Mouse (Mus musculus) ovary, postnatal 10 days (tissue): ENCODE measurements around the gene Por.

ENCODE experiments used
- DNase-seq: peaks from one replicate; pipeline ENCODE4 v3.0.0; 2022; ENCODE audit warnings: low spot score

Gene Por

GRCm38 (mm10) chr5:135702190-135702589 lies 32.4 kb downstream of the Por start:
- no peak for DNase-seq

- no peak for DNase-seq
Measured at GRCm38 (mm10) chr5:135702682-135703192, 32.9 kb downstream of the Por start.

DNA sequence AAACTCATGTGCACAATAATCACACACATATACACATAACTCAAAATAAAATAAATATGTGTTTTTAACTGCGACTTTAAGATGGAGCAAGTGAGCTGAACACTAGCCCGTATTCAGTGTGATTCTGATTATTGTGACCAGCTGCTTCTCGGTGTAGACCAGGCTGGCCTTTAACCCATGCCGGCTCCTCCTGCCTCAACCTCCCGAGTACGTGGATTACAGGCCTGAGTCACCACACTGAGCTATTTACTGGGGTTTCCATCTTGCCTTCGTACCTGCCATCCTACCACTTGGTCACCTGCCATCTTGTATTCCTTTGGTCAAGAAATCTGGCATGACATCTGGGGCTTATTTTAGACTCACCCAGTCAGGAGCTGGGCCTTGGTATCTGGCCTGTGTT lies 33.6 kb downstream of the Por start:
- no peak for DNase-seq

GRCm38 (mm10) chr5:135705383-135705782 lies 35.5 kb downstream of the Por start:
- DNase-seq = no peak

DNA sequence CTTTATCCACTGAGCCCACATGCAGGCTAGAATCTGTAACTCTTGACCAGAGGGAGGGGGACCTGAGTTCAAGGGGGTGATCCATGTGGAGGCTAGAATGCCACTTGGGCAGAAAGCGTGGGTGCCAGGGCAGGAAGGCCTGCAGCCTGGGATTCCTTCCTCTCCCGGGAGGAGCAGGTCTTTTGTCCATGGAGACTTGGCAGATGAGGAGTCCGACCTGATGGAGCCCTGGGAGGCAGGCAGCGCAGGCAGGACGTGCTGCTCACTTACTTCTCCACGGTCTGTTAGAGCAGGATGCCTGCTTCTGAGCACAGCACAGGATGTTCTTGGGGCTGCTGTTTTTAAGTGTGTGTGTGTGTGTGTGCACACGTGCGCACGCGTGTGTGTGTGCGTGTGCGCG lies 37.2 kb downstream of the Por start:
- no peak for DNase-seq

- DNase-seq = no peak
Measured at GRCm38 (mm10) chr5:135707855-135708254, 38.0 kb downstream of the Por start.

GRCm38 (mm10) chr5:135709716-135710115 lies 39.9 kb downstream of the Por start:
- DNase-seq = no peak

DNA sequence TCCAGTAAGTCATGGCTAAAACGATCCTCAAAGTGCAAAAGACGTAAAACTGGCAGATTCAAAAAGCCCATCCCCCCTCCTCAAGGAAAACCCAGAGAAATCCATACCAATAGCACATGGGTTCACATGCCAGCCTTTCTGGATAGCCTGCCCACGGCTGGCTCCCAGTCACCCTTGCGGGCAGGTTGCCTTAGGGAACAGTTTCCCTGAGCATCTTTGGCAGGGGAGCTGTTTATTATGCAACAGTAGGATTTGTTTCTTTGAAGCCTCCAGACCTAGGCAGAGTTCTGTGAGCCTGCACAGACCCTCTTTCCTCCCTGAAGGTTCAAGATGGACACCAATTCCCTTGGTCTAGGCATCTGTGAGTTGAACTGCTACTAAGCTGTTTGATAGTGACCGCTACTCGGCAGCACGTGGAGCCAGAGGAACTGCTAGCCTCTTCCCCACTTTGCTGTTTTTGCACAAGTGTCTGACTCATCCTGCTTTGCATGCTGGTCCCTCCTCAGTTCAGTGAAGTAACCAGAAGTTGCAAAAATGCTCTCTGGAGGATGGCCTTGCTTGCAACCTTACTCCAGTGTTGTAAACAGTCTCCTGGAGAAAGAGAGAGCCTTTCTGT lies 40.9 kb downstream of the Por start:
- DNase-seq = no peak

DNA sequence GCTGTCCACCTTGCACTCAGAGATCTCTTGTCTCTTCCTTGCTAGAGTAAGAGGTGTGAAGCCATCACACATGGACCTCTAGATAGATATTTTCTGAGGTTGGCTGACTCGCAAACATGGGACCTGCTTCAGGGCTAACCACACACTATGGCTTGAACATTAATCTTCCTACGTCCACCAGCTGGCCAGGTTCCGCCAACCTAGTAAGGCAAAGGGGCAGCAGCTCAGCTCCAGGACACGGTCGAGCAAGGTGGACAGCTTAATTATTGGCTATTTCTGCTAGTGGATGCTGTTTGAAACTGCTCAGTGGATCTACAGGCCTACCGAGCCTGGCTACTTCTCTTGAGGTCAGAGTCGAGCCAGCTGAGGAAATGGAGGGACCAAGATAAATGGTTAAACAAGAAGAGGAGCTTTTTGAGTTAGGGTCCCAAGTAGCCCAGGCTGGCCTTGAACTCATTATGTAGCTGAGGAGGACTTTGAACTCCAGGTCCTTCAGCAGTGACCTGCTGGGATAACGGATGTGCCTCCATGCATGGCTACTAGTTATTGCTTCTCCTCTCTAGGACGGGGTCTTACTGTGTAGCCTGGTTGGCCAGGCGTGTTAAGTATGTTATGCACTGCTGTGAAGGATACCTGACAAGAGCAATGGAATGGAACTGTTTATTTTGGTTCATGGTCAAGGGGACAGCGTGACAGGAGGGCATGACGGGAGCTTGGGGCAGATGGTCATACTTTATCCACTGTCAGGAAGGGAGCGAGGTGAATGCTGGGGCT lies 41.9 kb downstream of the Por start:
- no peak for DNase-seq

DNA sequence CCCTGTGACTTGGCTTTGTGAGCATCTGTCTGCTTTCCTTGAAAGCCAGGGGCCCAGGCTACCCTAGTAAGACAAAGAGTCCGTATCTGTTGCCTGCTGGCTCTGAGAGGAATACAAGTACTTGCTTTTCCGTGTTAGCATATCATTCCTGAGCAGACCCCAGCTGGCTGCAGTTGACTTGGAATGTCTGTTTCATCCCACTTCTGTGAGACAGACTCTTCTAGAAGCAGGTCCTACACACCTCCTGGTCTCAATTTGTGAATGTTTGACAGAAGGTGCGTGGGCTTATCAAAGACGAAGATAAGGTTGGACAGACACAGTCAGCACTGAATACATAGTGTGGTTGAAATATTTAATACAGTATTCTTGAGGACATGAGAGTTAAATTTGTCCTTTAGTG lies 43.0 kb downstream of the Por start:
- no peak for DNase-seq

DNA sequence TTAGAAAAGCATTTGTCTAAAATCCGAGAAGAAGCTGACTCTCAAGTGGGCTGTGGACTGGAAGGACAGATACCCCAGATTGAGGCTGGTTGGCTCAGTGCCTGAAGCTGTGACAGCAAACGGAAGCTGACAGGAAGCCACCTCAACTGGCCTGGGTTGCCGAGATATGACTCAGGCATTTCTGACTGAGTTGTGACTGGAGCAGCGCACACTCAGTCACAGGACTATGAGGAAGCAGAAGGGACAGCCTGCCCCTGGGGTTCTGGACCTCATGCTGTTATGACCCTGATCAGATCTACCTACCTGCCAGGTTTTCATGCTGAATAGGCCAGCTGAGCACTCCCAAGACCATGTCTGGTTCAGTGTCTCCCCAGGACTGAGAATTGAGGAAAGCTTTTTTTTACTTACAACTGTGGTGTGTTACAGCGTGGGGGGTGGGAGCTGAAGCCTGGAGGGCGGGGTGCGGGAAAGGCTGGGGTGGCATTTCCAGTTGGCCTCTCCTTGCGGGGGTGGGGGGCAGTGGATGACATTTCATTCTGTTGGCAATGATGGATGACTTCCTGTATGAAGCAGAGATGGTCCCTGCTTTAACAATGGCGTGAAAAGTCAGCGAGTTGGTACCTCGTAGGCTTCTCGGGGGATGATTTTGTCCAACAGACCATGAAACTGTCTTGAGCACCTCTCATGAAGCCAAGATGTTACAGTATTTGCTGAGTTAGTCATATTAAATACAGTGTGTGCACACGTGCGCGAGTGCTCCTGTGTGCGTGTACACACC lies 43.8 kb downstream of the Por start:
- DNase-seq = no peak

GRCm38 (mm10) chr5:135715624-135716023 lies 45.8 kb downstream of the Por start:
- DNase-seq = no peak

DNA sequence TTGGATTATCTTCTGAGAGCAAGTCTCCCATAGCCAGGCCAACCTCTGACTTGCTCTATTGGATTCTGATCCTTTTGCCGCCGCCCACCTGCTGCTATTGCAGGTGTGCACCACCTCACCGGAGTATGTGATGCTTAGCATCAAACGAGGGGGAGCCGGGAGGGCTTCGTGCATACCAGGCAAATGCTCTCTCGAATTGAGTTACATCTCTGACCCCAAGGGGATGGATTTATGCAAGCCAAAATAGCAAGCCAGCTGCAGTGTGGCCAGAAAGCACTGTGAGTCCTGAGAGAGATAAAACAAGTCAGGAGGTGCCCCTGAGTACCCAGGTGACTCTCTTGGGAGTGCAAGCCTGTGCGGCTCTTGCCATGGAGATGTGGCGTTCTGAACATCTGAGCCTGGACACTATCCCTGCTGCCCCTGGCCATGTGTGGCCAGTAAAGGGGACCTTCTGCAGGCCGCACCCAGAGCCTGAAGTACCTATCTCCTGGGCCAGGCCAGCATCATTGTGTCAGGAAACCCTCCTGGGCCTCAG lies 49.8 kb downstream of the Por start:
- DNase-seq = no peak

- DNase-seq = no peak
Measured at GRCm38 (mm10) chr5:135720121-135720520, 50.3 kb downstream of the Por start.

DNA sequence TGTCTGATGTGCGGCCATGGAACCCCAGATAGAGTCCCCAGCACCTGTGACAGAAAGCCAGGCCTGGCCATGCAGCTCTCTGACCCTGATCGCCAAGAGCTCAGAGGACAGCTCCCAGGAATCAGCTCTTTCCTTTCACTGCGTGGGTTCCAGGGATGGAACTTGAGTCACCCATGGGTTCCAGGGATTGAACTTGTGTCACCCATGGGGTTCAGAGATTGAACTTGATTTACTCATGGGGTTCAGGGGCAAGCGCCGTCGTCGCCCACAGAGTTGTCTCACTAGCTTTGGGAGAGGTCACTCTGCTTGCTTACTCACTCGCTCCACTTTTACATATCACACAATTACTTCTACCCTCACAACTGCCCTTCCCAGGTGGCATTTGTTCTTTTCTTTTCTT lies 51.2 kb downstream of the Por start:
- no peak for DNase-seq

GRCm38 (mm10) chr5:135722121-135722520 lies 52.3 kb downstream of the Por start:
- no peak for DNase-seq

DNA sequence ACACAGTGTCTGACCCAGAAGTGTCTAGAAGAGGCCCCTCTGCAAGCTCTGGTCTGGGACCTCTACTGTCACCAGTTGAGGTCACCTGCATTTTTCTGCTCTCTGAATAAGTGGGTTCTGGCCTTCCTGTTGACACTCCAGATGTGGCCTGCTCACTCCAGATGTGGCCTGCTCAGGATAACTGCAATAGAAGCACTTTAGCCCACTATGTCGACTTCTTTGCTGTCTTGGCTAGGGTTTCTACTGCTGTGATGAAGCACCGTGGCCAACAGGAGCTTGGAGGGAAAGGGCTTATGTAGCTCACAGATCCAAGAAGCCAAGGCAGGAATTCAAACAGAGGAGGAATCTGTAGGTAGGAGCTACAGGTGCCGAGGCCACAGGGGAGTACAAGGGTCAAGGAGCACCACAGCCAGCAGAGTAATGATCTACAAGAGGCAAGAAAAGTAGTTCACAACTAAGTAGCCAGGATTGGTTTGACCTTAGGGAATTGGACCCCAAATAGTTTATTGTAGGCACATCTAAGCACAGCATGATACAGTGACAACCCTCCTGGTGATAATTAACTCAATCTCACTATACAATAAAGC lies 53.4 kb downstream of the Por start:
- DNase-seq = no peak

DNA sequence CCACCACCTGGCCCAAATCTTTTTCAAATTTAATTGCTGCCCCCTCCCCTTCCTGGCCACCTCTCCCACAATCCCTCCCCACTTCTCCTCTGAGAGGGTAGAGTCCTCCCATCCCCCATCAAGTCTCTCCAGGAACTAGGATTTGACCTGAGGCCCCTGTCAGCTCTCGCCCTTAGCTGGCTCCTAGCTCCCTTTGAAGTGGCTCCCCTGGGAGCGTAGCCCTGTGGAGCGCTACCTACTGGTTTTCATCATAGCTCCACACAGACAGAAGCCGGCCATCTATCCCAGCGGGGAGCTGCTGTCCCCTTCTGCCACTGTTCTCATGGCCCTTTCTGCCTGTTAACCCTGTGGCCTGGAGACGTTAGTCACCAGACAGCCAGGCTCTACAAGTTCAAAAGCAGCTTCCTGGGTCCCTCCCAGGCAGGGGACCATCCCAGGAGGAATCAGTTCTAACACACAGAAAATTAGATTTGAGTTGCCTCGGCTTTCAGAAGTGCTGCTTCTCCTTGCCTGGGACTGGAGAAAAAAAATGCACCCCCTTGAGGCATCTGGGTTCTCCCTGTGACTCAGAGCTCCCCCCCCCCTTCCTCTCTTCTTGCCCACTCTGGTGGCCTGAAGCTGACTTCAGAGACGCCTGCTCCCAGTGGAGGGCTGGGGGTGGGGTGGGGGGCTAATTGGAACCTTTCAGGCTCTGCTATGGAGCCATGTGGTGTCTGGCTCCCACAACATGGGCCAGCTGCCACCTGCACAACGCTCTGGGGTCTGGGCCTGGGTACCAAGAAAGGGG lies 54.9 kb downstream of the Por start:
- DNase-seq = no peak

DNA sequence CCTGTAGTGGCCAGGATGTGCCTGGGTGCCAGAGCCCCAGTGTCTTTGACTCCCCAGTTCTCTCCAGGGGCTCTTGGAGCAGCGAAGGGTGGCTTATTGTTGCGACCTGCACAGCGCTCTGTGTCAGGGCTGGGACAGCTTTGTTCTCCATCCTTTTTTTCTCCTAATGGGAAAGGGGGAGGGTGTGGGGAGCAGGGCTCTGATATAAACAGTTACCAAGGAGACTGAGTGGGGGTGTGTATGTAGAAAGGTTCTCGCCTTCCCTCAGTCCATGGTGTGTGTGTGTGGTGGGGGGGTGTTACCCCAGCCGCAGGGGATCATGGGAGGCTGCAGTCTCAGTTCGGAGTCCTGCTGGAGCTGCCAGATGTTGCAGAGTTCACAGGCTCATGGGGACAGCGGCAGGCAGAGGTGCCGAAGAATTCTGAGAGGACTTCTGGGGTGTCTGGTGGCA lies 55.6 kb downstream of the Por start:
- DNase-seq = no peak

DNA sequence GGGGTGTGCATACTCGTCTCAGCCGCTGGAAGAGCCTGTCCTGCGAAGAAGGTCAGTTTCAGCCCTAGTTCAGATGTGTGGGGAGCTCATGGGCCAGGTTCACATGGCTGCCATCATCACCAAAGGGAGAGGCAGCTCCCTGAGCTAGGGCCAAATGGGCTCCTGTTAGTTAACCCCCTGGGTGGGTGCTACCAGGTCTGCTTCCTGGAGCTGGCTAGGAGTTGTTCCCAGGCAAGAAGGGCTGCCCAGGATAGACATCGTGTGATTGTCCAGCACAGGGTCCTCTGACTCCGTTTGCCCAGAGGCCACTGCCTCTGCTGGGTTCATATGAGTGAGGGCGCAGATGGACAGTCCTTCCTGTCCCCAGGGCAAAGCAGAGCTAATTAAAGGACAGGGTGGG lies 56.2 kb downstream of the Por start:
- DNase-seq = no peak

DNA sequence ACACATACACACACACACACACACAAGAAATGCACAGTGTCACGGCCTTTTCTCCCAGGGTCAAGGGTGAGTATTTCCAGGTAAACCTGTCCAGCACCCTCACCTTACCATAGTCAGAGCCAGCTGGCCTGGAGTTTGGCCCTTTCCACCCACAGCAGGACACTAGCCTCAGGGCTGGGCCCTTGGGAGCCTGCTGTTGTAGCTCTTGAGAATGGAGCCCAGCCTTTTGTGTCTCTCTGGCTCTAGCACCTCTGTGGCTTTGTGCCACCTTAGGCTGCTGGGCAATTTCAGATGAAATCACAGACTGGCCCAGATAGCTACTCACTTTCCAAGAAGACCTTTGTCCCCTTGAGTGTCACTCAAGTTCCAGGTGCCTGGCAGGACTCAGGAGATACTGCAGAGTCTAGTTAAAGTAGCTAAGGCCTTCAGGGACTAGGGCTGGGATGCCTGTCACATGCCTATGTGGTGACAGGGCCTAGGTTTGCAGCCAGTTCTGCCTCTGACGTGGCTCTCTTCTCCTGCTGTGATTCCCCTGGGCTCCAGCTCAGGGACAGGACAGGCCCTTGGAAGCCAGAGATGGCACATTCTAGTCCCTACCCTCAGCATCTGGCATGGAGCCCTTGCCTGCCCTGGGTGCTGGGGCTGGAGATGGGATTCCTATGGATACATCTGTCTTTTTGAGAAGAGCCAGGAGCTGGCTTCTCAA lies 57.0 kb downstream of the Por start:
- DNase-seq = no peak
